Mouse (Mus musculus): Measurements from ENCODE around the gene Hnrnpa1.
"Not testable (repeated sequence)": the region's sequence is repeated elsewhere in the genome, so short reads cannot be mapped to it uniquely, and the experiment has no call there.

Hnrnpa1 gene

GRCm38 (mm10) chr15:103241071-103242018 lies 1.1 kb downstream of the Hnrnpa1 start:
- not testable (repeated sequence) for DNase-seq

GRCm38 (mm10) chr15:103242885-103243284 lies 2.7 kb downstream of the Hnrnpa1 start:
- no peak for DNase-seq

- DNase-seq, result no peak
These were observed 5.4 kb downstream of the Hnrnpa1 start for GRCm38 (mm10) chr15:103245616-103246015.

GRCm38 (mm10) chr15:103247078-103247781 lies 7.0 kb downstream of the Hnrnpa1 start:
- no peak for DNase-seq

- DNase-seq, result no peak
These were observed 7.7 kb downstream of the Hnrnpa1 start for GRCm38 (mm10) chr15:103247782-103248400.

- no peak for DNase-seq
These were observed 8.4 kb downstream of the Hnrnpa1 start for GRCm38 (mm10) chr15:103248401-103249313.

- DNase-seq, result not testable (repeated sequence)
These were observed 9.3 kb downstream of the Hnrnpa1 start for GRCm38 (mm10) chr15:103249511-103249910.

GRCm38 (mm10) chr15:103250195-103250740 lies 10.0 kb downstream of the Hnrnpa1 start:
- DNase-seq, result peak; percentile 78 to 85

GRCm38 (mm10) chr15:103251595-103251994 lies 11.4 kb downstream of the Hnrnpa1 start:
- DNase-seq, result no peak

GRCm38 (mm10) chr15:103252660-103253059 lies 12.4 kb downstream of the Hnrnpa1 start:
- DNase-seq, result peak; percentile 40 to 62

GRCm38 (mm10) chr15:103253352-103253751 lies 13.1 kb downstream of the Hnrnpa1 start:
- DNase-seq, result no peak

GRCm38 (mm10) chr15:103255169-103255568 lies 14.9 kb downstream of the Hnrnpa1 start:
- DNase-seq, result peak; percentile 53 to 65

GRCm38 (mm10) chr15:103256210-103256986 lies 16.2 kb downstream of the Hnrnpa1 start:
- DNase-seq, result no peak

GRCm38 (mm10) chr15:103257790-103258728 lies 17.8 kb downstream of the Hnrnpa1 start, which contains the start of gene Nfe2:
TSS of gene Nfe2 (minus strand) at chr15:103258403.
- peak; percentile 94 to 97 for DNase-seq

- no peak for DNase-seq
These were observed 18.9 kb downstream of the Hnrnpa1 start for GRCm38 (mm10) chr15:103259162-103259561.

- DNase-seq, result peak; percentile 57 to 62
These were observed 19.8 kb downstream of the Hnrnpa1 start for GRCm38 (mm10) chr15:103259989-103260388.

GRCm38 (mm10) chr15:103264794-103265193 lies 24.6 kb downstream of the Hnrnpa1 start:
- DNase-seq, result no peak

- DNase-seq, result no peak
These were observed 28.7 kb downstream of the Hnrnpa1 start for GRCm38 (mm10) chr15:103268903-103269302.

GRCm38 (mm10) chr15:103272419-103273279 lies 32.4 kb downstream of the Hnrnpa1 start, which contains the start of gene Copz1:
TSS of gene Copz1 (plus strand) at chr15:103272714.
- peak; percentile 99 for DNase-seq
